Mouse (Mus musculus) lung, embryonic 16.5 days (tissue): Measurements from ENCODE around the gene Mroh3. TPM values are rescaled to one million over a fixed set of nuclear protein-coding genes. Genes with fewer than 3 reads are reported as not detected.

ENCODE experiments used
- ATAC-seq: fragments of 200-750 bp; cut with Nextera tagmentation; 2 replicates; pipeline ENCODE4 v1.8.0; 2017; ENCODE audit warnings: low read depth, mild to moderate bottlenecking, moderate library complexity
- H3K27ac ChIP-seq: fragments of 300-500 bp; sonication (generic); 2 replicates; pipeline ENCODE4 v1.5.1; 2014; ENCODE audit warnings: mild to moderate bottlenecking, control low read depth, low read length
- H3K27me3 ChIP-seq: fragments of 300-500 bp; sonication (generic); 2 replicates; pipeline ENCODE4 v1.6.1; 2014; ENCODE audit warnings: low read depth, low read length, mixed read lengths; ENCODE audit not compliant: control insufficient read depth, insufficient read depth
- H3K36me3 ChIP-seq: fragments of 300-500 bp; sonication (generic); 2 replicates; pipeline ENCODE4 v1.6.1; 2014; ENCODE audit warnings: low read length; ENCODE audit not compliant: control insufficient read depth, insufficient read depth
- H3K4me1 ChIP-seq: fragments of 300-500 bp; sonication (generic); replicated peaks from 2 replicates; pipeline ENCODE4 v1.6.1; 2014; ENCODE audit warnings: low read length, mixed read lengths; ENCODE audit not compliant: control insufficient read depth, insufficient read depth
- H3K4me2 ChIP-seq: fragments of 300-500 bp; sonication (generic); 2 replicates; pipeline ENCODE4 v1.6.1; 2014; ENCODE audit warnings: low read depth, low read length, control low read depth
- H3K4me3 ChIP-seq: fragments of 300-500 bp; sonication (generic); 2 replicates; pipeline ENCODE4 v1.5.1; 2014; ENCODE audit warnings: mild to moderate bottlenecking, low read length, control low read depth
- H3K9ac ChIP-seq: fragments of 300-500 bp; sonication (generic); 2 replicates; pipeline ENCODE4 v1.6.1; 2014; ENCODE audit warnings: low read length, control low read depth
- H3K9me3 ChIP-seq: fragments of 300-500 bp; sonication (generic); 2 replicates; pipeline ENCODE4 v1.6.1; 2016; ENCODE audit warnings: low read length; ENCODE audit not compliant: control insufficient read depth
- WGBS: fragments of 180-500 bp; shearing (Covaris S2); extraction: QIAGEN DNeasy Blood & Tissue Kit; methylation state at CpG from one replicate; pipeline ENCODE4 v1.1.7; 2014; 5-methylcytosine and 5-hydroxymethylcytosine counted together
- polyA plus RNA-seq: library from polyadenylated mRNA; unstranded; fragments of >200 nt; fragmentation: Nextera tagmentation; extraction: Ambion mirVana; gene quantifications from 2 replicates; pipeline ENCODE4 v1.2.1, GENCODE M21; 2015

The Mroh3 gene
- polyA plus RNA-seq, 1 experiment from 2014 or later: not detected

- Histone ChIP-seq H3K36me3 (no peaks in the 10 kb centered on the region), H3K4me3 (peak overlapping the region; percentile 52), H3K4me1 (peaks cover 41% of the 10 kb centered on the region), H3K9me3 (no peaks in the 10 kb centered on the region), H3K4me2 (peak overlapping the region; percentile 75), H3K9ac (peak overlapping the region; percentile 49), H3K27me3 (no peaks in the 10 kb centered on the region), H3K27ac (peak overlapping the region; percentile 84)
- WGBS: 7% methylated on average over 6 of the region's 6 CpGs
- peak; percentile 55 for ATAC-seq
Observed at GRCm38 (mm10) chr1:136231596-136231995, 19.0 kb upstream of the Mroh3 start.

- 30% methylated on average over 11 of the region's 11 CpGs for WGBS
- Histone ChIP-seq H3K4me1 (peaks cover 41% of the 10 kb centered on the region), H3K36me3 (no peaks in the 10 kb centered on the region), H3K9ac (peak overlapping the region; percentile 47), H3K4me3 (peak overlapping the region; percentile 11), H3K9me3 (no peaks in the 10 kb centered on the region), H3K4me2 (peak overlapping the region; percentile 75), H3K27me3 (no peaks in the 10 kb centered on the region), H3K27ac (peak overlapping the region; percentile 84)
- ATAC-seq: peak; percentile 6; the same call in 1 of the 2 replicates
Observed at GRCm38 (mm10) chr1:136230201-136230600, 17.6 kb upstream of the Mroh3 start.

GRCm38 (mm10) chr1:136229040-136229373, 16.4 kb upstream of the Mroh3 start:
- 26% methylated on average over 6 of the region's 6 CpGs for WGBS

GRCm38 (mm10) chr1:136228328-136229039, 15.9 kb upstream of the Mroh3 start:
- peak overlapping the region; percentile 22 for H3K4me3 ChIP-seq
- no peaks in the 10 kb centered on the region for H3K27me3 ChIP-seq
- H3K4me1 ChIP-seq: peaks cover 37% of the 10 kb centered on the region

More at GRCm38 (mm10) chr1:136229040-136229373, 16.4 kb upstream of the Mroh3 start:
- Histone ChIP-seq H3K4me3 (peak overlapping the region; percentile 22; the same call in 1 of the 2 replicates), H3K4me1 (peaks cover 37% of the 10 kb centered on the region), H3K27me3 (no peaks in the 10 kb centered on the region), H3K4me2 (peak overlapping the region; percentile 75), H3K9me3 (no peaks in the 10 kb centered on the region), H3K36me3 (0 out of 2 replicates have a peak, but pooled peaks cover 2% of the 10 kb centered on the region), H3K9ac (peak overlapping the region; percentile 57), H3K27ac (peak overlapping the region; percentile 84)
- no peak for ATAC-seq

DNA sequence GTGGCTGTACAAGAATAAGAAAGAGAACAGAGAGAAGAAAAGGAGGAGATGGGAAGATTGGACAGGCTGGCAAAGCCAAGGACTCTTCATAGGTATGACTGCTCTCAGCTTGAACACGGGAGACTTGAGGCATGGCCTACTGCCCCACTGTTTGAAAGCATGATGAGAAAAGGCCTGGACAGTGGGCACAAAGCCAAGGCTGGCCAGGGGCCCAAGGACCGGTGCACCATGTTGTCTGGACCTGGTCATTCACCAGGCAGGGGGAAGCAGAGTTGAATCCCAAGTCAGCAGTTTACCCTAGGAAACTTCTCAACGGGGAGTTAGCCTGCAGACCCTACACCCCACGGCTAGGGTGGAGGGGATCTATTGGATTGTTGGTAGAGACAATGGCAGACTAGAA, 15.2 kb upstream of the Mroh3 start:
- H3K9ac ChIP-seq: no peak overlapping the region; the same call in none of the 2 replicates
- no peaks in the 10 kb centered on the region for H3K9me3 ChIP-seq
- H3K36me3 ChIP-seq: 0 out of 2 replicates have a peak, but pooled peaks cover 2% of the 10 kb centered on the region
- H3K4me2 ChIP-seq: peak overlapping the region; percentile 75
- H3K4me1 ChIP-seq: peaks cover 37% of the 10 kb centered on the region
- H3K27ac ChIP-seq: peak overlapping the region; percentile 84
- no peak overlapping the region; the same call in 1 of the 2 replicates for H3K4me3 ChIP-seq
- no peaks in the 10 kb centered on the region for H3K27me3 ChIP-seq
- 28% methylated on average over 4 of the region's 4 CpGs for WGBS
- 0 out of 2 replicates have a peak, but pooled peaks have one; percentile 0 for ATAC-seq

More at GRCm38 (mm10) chr1:136228328-136229039, 15.9 kb upstream of the Mroh3 start:
- Histone ChIP-seq H3K27ac (peak overlapping the region; percentile 84), H3K4me2 (peak overlapping the region; percentile 75), H3K9me3 (no peaks in the 10 kb centered on the region), H3K9ac (peak overlapping the region; percentile 57), H3K36me3 (0 out of 2 replicates have a peak, but pooled peaks cover 2% of the 10 kb centered on the region)
- ATAC-seq: peak; percentile 59
- 8% methylated on average over 13 of the region's 13 CpGs for WGBS

DNA sequence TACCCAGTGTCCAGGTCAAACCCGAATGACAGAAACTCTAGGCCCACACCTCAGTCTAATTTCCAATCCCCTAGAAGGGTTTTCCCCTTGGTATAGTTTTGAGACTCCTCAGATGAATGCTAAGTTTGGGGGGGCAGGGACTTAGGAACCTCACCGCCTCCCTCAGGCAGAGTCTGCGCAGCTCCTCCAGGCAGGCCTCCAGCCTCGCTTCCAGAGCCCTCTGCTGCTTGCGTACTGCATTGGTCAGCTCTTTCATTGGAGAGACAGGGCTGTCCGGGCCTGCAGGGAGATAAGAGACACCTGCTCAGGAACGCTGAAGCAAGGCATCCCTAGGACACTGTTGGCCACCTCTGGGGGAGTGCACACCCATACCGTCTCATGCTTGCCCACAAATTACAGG, 14.0 kb upstream of the Mroh3 start:
- no peaks in the 10 kb centered on the region for H3K9me3 ChIP-seq
- H3K27me3 ChIP-seq: no peaks in the 10 kb centered on the region
- no peak overlapping the region for H3K9ac ChIP-seq
- peaks cover 32% of the 10 kb centered on the region for H3K4me1 ChIP-seq
- H3K36me3 ChIP-seq: 0 out of 2 replicates have a peak, but pooled peaks cover 2% of the 10 kb centered on the region
- H3K27ac ChIP-seq: no peak overlapping the region
- H3K4me2 ChIP-seq: no peak overlapping the region
- ATAC-seq: no peak
- H3K4me3 ChIP-seq: no peak overlapping the region
- 83% methylated on average over 8 of the region's 8 CpGs for WGBS

DNA sequence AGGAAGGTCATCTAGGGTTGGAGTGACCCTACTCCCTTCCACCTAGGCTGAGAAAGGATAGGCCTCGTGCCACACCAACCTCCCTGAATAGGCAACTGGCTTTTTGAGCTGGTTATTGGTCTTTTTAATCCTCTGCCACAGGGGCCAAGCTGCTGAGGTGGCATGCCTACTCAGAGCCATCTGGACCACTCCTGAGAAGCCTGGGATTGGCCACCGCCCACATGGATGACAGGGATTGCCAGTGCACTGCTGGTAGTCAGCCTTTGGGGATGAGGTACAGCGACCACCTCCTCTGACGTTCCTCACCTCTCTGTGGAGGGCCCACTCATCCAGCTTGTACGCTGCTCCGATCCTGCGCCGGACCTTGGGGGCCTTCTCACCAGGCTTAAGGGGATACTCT, 13.2 kb upstream of the Mroh3 start:
- Histone ChIP-seq H3K4me2 (no peak overlapping the region), H3K36me3 (0 out of 2 replicates have a peak, but pooled peaks cover 2% of the 10 kb centered on the region), H3K27ac (no peak overlapping the region), H3K27me3 (no peaks in the 10 kb centered on the region), H3K9me3 (no peaks in the 10 kb centered on the region), H3K4me3 (no peak overlapping the region), H3K9ac (no peak overlapping the region), H3K4me1 (peaks cover 28% of the 10 kb centered on the region)
- 94% methylated on average over 8 of the region's 8 CpGs for WGBS
- no peak for ATAC-seq

- Histone ChIP-seq H3K27me3 (no peaks in the 10 kb centered on the region), H3K4me3 (no peak overlapping the region), H3K4me1 (peaks cover 27% of the 10 kb centered on the region), H3K36me3 (0 out of 2 replicates have a peak, but pooled peaks cover 4% of the 10 kb centered on the region), H3K27ac (no peak overlapping the region), H3K4me2 (no peak overlapping the region), H3K9ac (no peak overlapping the region), H3K9me3 (no peaks in the 10 kb centered on the region)
- ATAC-seq: no peak
- WGBS: 87% methylated on average over 10 of the region's 10 CpGs
Observed at GRCm38 (mm10) chr1:136223758-136224342, 11.2 kb upstream of the Mroh3 start.

GRCm38 (mm10) chr1:136222386-136222785, 9.8 kb upstream of the Mroh3 start:
- H3K36me3 ChIP-seq: 0 out of 2 replicates have a peak, but pooled peaks cover 4% of the 10 kb centered on the region
- no peaks in the 10 kb centered on the region for H3K27me3 ChIP-seq
- 66% methylated on average over 10 of the region's 10 CpGs for WGBS
- H3K4me1 ChIP-seq: peaks cover 12% of the 10 kb centered on the region
- no peaks in the 10 kb centered on the region for H3K9me3 ChIP-seq
- H3K27ac ChIP-seq: no peak overlapping the region
- no peak overlapping the region for H3K4me2 ChIP-seq
- ATAC-seq: no peak
- H3K9ac ChIP-seq: no peak overlapping the region
- no peak overlapping the region for H3K4me3 ChIP-seq
